Mouse (Mus musculus) embryonic facial prominence, embryonic 11.5 days (tissue): ENCODE data around the gene Zfp189. TPM values are rescaled to one million over a fixed set of nuclear protein-coding genes. Genes with fewer than 3 reads are reported as not detected.

Experiments used
- ATAC-seq: fragments of 200-750 bp; cut with Nextera tagmentation; replicated peaks from 2 replicates; pipeline ENCODE4 v1.8.0; 2017; ENCODE audit warnings: low read depth; ENCODE audit not compliant: insufficient number of reproducible peaks, low FRiP score, low TSS enrichment
- DNase-seq: peaks from one replicate; pipeline ENCODE4 v3.0.0-alpha.2; 2015; ENCODE audit warnings: low spot score
- H3K27ac ChIP-seq: fragments of 300-500 bp; sonication (generic); replicated peaks from 2 replicates; pipeline ENCODE4 v1.5.1; 2014; ENCODE audit warnings: mild to moderate bottlenecking, low read depth, low read length, control low read depth
- H3K27me3 ChIP-seq: fragments of 300-500 bp; sonication (generic); 2 replicates; pipeline ENCODE4 v1.6.1; 2014; ENCODE audit warnings: mild to moderate bottlenecking, low read length, moderate library complexity, mixed read lengths; ENCODE audit not compliant: control insufficient read depth, insufficient read depth
- H3K36me3 ChIP-seq: fragments of 300-500 bp; sonication (generic); replicated peaks from 2 replicates; pipeline ENCODE4 v1.6.1; 2014; ENCODE audit warnings: low read depth, mild to moderate bottlenecking, low read length, moderate library complexity, mixed read lengths; ENCODE audit not compliant: control insufficient read depth, insufficient read depth
- H3K4me1 ChIP-seq: fragments of 300-500 bp; sonication (generic); 2 replicates; pipeline ENCODE4 v1.6.1; 2014; ENCODE audit warnings: low read length, mixed read lengths; ENCODE audit not compliant: control insufficient read depth, insufficient read depth
- H3K4me2 ChIP-seq: fragments of 300-500 bp; sonication (generic); 2 replicates; pipeline ENCODE4 v1.6.1; 2014; ENCODE audit warnings: low read depth, mild to moderate bottlenecking, control low read depth, low read length, moderate library complexity
- H3K4me3 ChIP-seq: fragments of 300-500 bp; sonication (generic); 2 replicates; pipeline ENCODE4 v1.5.1; 2014; ENCODE audit warnings: low read depth, low read length, control low read depth
- H3K9ac ChIP-seq: fragments of 300-500 bp; sonication (generic); replicated peaks from 2 replicates; pipeline ENCODE4 v1.6.1; 2014; ENCODE audit warnings: mild to moderate bottlenecking, control low read depth, low read length
- H3K9me3 ChIP-seq: fragments of 300-500 bp; sonication (generic); replicated peaks from 2 replicates; pipeline ENCODE4 v1.6.1; 2016; ENCODE audit warnings: mild to moderate bottlenecking, low read length, inconsistent platforms, mixed read lengths; ENCODE audit not compliant: control insufficient read depth
- WGBS: fragments of 180-500 bp; shearing (Covaris S2); extraction: QIAGEN DNeasy Blood & Tissue Kit; methylation state at CpG from one replicate; pipeline ENCODE4 v1.1.7; 2014; 5-methylcytosine and 5-hydroxymethylcytosine counted together
- polyA plus RNA-seq: library from polyadenylated mRNA; unstranded; fragments of >200 nt; fragmentation: Nextera tagmentation; extraction: Ambion mirVana; gene quantifications from 2 replicates; pipeline ENCODE4 v1.2.1, GENCODE M21; 2014

Gene Zfp189
- polyA plus RNA-seq, 1 experiment from 2014 or later: 14.9 TPM

- 83% methylated on average over 2 of the region's 2 CpGs for WGBS
- Histone ChIP-seq H3K9me3 (no peaks in the 10 kb centered on the region), H3K4me1 (no peaks in the 10 kb centered on the region), H3K4me3 (no peak overlapping the region), H3K27me3 (no peaks in the 10 kb centered on the region), H3K36me3 (no peaks in the 10 kb centered on the region), H3K9ac (no peak overlapping the region), H3K4me2 (no peak overlapping the region), H3K27ac (no peak overlapping the region)
- ATAC-seq (no peak), DNase-seq (no peak)
Measured at GRCm38 (mm10) chr4:49546026-49546425, 25.1 kb downstream of the Zfp189 start.

DNA sequence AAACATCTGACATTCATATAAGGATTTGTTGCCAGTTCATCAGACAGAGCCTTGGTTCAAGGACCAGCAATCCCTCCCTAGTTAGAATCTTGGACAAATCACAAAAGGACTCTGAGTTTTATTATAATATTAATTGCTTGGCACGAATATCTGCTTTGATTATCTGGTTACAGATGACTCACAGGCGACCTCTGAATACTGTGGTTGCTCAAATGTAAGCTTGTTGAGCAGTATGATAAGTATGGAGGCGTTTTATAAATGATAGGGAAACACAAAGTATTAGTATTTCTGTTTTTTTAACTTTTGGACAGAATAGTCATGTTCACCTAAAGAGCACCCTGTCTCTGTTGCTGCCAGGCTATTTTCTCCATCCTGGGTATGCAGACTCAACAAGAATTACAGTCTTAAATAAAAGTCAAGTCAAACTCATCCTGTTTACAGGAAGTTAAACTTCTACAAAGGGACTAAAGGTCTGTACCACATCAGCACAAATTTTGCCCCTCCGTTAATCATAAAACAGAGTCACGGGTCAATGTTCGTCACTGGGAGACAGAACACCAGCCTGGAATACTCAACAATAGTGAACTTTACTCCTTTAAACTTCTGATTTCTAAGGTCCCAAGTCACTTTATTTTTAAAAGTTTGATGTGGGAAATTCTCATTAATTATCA is 26.0 kb downstream of the Zfp189 start:
- Histone ChIP-seq H3K4me3 (no peak overlapping the region), H3K4me1 (no peaks in the 10 kb centered on the region), H3K9ac (no peak overlapping the region), H3K27ac (no peak overlapping the region), H3K4me2 (no peak overlapping the region), H3K9me3 (no peaks in the 10 kb centered on the region), H3K27me3 (no peaks in the 10 kb centered on the region), H3K36me3 (no peaks in the 10 kb centered on the region)
- 75% methylated on average over 6 of the region's 6 CpGs for WGBS
- DNase-seq (no peak), ATAC-seq (no peak)

- Histone ChIP-seq H3K9me3 (no peaks in the 10 kb centered on the region), H3K36me3 (no peaks in the 10 kb centered on the region), H3K4me3 (no peak overlapping the region), H3K27ac (no peak overlapping the region), H3K4me2 (no peak overlapping the region), H3K9ac (no peak overlapping the region), H3K4me1 (no peaks in the 10 kb centered on the region), H3K27me3 (no peaks in the 10 kb centered on the region)
- DNase-seq (no peak), ATAC-seq (no peak)
- WGBS: 88% methylated on average over 7 of the region's 7 CpGs
Measured at GRCm38 (mm10) chr4:49547544-49548219, 26.7 kb downstream of the Zfp189 start.

GRCm38 (mm10) chr4:49549383-49549782 is 28.4 kb downstream of the Zfp189 start, which contains the start of gene Aldob:
Aldob (minus strand) TSS chr4:49549546.
- Histone ChIP-seq H3K4me3 (no peak within 1 kb of the TSS), H3K27ac (no peak within 1 kb of the TSS), H3K27me3 (no peaks in the 10 kb centered on the region), H3K9ac (no peak within 1 kb of the TSS), H3K36me3 (no peaks in the 10 kb centered on the region), H3K4me2 (no peak within 1 kb of the TSS), H3K9me3 (no peaks in the 10 kb centered on the region), H3K4me1 (no peaks in the 10 kb centered on the region)
- ATAC-seq (no peak), DNase-seq (no peak)
- WGBS: 66% methylated on average over 3 of the region's 3 CpGs

GRCm38 (mm10) chr4:49553380-49553779 is 32.4 kb downstream of the Zfp189 start:
- Histone ChIP-seq H3K4me2 (no peak overlapping the region), H3K9me3 (no peaks in the 10 kb centered on the region), H3K27me3 (no peaks in the 10 kb centered on the region), H3K4me3 (no peak overlapping the region), H3K36me3 (no peaks in the 10 kb centered on the region), H3K27ac (no peak overlapping the region), H3K4me1 (no peaks in the 10 kb centered on the region), H3K9ac (no peak overlapping the region)
- 89% methylated on average over 5 of the region's 5 CpGs for WGBS
- no peak for ATAC-seq
- DNase-seq: no peak

- Histone ChIP-seq H3K27me3 (no peaks in the 10 kb centered on the region), H3K27ac (no peak overlapping the region), H3K9me3 (no peaks in the 10 kb centered on the region), H3K4me3 (no peak overlapping the region), H3K4me1 (no peaks in the 10 kb centered on the region), H3K9ac (no peak overlapping the region), H3K4me2 (no peak overlapping the region), H3K36me3 (no peaks in the 10 kb centered on the region)
- 90% methylated on average over 5 of the region's 7 CpGs for WGBS
- ATAC-seq (no peak), DNase-seq (no peak)
Measured at GRCm38 (mm10) chr4:49557375-49557774, 36.4 kb downstream of the Zfp189 start.

DNA sequence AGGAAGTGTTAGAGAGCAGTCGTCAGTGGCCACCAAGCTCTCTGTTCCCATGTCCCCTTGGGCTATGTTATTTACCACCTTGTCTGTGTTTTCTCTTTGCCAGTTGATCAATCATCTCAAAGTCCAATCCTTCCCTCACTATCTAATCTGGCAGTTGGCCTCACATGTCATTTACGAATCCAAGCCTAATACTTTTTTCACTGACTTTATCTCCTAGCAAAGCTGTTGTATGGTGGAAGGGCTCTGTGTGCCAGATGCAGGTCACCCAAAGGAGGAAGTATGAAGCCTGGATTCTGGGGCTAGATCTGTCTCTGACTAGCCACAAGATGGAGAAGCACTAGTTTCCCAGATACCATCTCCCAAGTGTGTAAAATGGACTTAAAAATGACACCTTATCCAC is 37.2 kb downstream of the Zfp189 start:
- no peak overlapping the region for H3K4me2 ChIP-seq
- no peaks in the 10 kb centered on the region for H3K36me3 ChIP-seq
- no peaks in the 10 kb centered on the region for H3K9me3 ChIP-seq
- H3K4me1 ChIP-seq: no peaks in the 10 kb centered on the region
- ATAC-seq (no peak), DNase-seq (no peak)
- H3K27ac ChIP-seq: no peak overlapping the region
- 75% methylated on average over 2 of the region's 2 CpGs for WGBS
- H3K9ac ChIP-seq: no peak overlapping the region
- H3K27me3 ChIP-seq: no peaks in the 10 kb centered on the region
- no peak overlapping the region for H3K4me3 ChIP-seq
